Mouse (Mus musculus) stomach, postnatal 0 days (tissue): ENCODE results near the gene Frrs1l.

Experiments used
- CTCF ChIP-seq: IDR thresholded peaks from 2 replicates; pipeline ENCODE4 v1.5.1; 2016; ENCODE audit warnings: antibody characterized with exemption, low read depth, mild to moderate bottlenecking, moderate library complexity
- EP300 ChIP-seq: optimal IDR thresholded peaks from 2 replicates; pipeline ENCODE3; 2016; ENCODE audit warnings: antibody characterized with exemption

DNA sequence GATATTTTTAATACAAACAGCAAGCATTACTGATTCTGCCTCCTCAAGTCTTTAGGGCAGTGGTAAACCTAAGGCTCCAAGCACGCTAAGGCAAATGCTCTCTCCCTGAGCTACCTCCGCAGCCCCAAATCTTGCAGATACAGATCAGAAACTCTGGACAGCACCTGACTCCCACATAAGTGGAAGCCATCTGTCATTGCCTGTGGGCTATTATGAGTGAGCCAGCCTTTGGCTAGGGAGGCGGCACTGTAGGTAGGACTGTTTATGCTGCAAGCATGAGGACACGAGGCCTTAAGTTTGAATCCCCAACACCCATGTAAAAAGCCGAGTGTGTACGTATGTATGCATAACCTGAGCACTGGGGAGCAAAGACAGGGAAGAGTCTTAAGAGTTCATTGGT, 26.5 kb downstream of the Frrs1l start:
- TF ChIP-seq EP300 (no peak), CTCF (no peak)
